Mouse (Mus musculus) lung, postnatal 0 days (tissue): ENCODE results near the gene Mif. TPM values are rescaled to one million over a fixed set of nuclear protein-coding genes. Genes with fewer than 3 reads are reported as not detected.

Experiments
- ATAC-seq: fragments of 200-750 bp; cut with Nextera tagmentation; 2 replicates; pipeline ENCODE4 v1.8.0; 2017; ENCODE audit warnings: moderate library complexity
- DNase-seq: peaks from one replicate; pipeline ENCODE4 v3.0.0-alpha.2; 2016; ENCODE audit warnings: low spot score
- H3K27ac ChIP-seq: fragments of 300-500 bp; sonication (generic); 2 replicates; pipeline ENCODE4 v1.5.1; 2014; ENCODE audit warnings: antibody characterized with exemption, mild to moderate bottlenecking, low read length, mixed read lengths
- H3K27me3 ChIP-seq: fragments of 300-500 bp; sonication (generic); replicated peaks from 2 replicates; pipeline ENCODE4 v1.6.1; 2014; ENCODE audit warnings: low read length, mixed read lengths; ENCODE audit not compliant: insufficient read depth
- H3K36me3 ChIP-seq: fragments of 300-500 bp; sonication (generic); 2 replicates; pipeline ENCODE4 v1.6.1; 2014; ENCODE audit warnings: low read length, mixed read lengths; ENCODE audit not compliant: insufficient read depth
- H3K4me1 ChIP-seq: fragments of 300-500 bp; sonication (generic); 2 replicates; pipeline ENCODE4 v1.6.1; 2014; ENCODE audit warnings: antibody characterized with exemption, low read depth, low read length, mixed read lengths; ENCODE audit not compliant: insufficient read depth
- H3K4me2 ChIP-seq: fragments of 300-500 bp; sonication (generic); replicated peaks from 2 replicates; pipeline ENCODE4 v1.6.1; 2014; ENCODE audit warnings: low read depth, mild to moderate bottlenecking, low read length, moderate library complexity, mixed read lengths
- H3K4me3 ChIP-seq: fragments of 300-500 bp; sonication (generic); 2 replicates; pipeline ENCODE4 v1.5.1; 2014; ENCODE audit warnings: low read depth, low read length
- H3K9ac ChIP-seq: fragments of 300-500 bp; sonication (generic); replicated peaks from 2 replicates; pipeline ENCODE4 v1.6.1; 2014; ENCODE audit warnings: low read depth, mild to moderate bottlenecking
- H3K9me3 ChIP-seq: fragments of 300-500 bp; sonication (generic); 2 replicates; pipeline ENCODE4 v1.6.1; 2016; ENCODE audit warnings: low read length, mixed read lengths
- CTCF ChIP-seq: IDR thresholded peaks from 2 replicates; pipeline ENCODE4 v1.5.1; 2016; ENCODE audit warnings: antibody characterized with exemption, mild to moderate bottlenecking
- EP300 ChIP-seq: IDR thresholded peaks from 2 replicates; pipeline ENCODE4 v1.6.1; 2016; ENCODE audit warnings: antibody characterized with exemption, mild to moderate bottlenecking, control low read depth
- WGBS: fragments of 180-500 bp; shearing (Covaris S2); extraction: QIAGEN DNeasy Blood & Tissue Kit; methylation state at CpG from one replicate; pipeline ENCODE4 v1.1.7; 2014; 5-methylcytosine and 5-hydroxymethylcytosine counted together
- polyA plus RNA-seq: library from polyadenylated mRNA; unstranded; fragments of >200 nt; fragmentation: Nextera tagmentation; extraction: Ambion mirVana; gene quantifications from 2 replicates; pipeline ENCODE4 v1.2.1, GENCODE M21; 2015

The Mif gene
- polyA plus RNA-seq, 1 experiment from 2014 or later: 356 TPM

DNA sequence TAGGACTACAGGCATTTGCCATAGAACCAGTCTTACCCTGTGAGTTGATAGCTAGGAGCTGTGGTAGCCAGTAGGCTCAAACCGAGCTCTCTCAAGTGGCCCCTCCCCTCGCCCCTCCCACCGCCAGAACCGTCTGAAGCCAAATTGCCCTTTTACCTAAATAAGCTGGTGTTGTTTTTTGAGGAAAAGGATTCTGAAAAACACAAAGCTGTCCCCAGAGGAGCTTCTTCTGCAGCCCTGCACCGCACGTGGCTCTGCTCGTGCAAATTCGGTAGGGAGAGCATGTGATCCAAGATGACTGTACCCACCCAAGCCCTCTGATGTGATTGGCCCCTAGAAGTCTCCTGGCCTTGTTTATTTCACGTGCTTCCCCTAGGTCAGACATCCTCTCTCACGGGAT, 24.7 kb downstream of the Mif start:
- Histone ChIP-seq H3K4me1 (peaks cover 5% of the 10 kb centered on the region; the same call in 1 of the 2 replicates), H3K4me3 (0 out of 2 replicates have a peak overlapping the region, but pooled peaks have one; percentile 20), H3K9ac (no peak overlapping the region), H3K27ac (0 out of 2 replicates have a peak overlapping the region, but pooled peaks have one; percentile 43), H3K27me3 (no peaks in the 10 kb centered on the region), H3K9me3 (no peaks in the 10 kb centered on the region), H3K36me3 (no peaks in the 10 kb centered on the region), H3K4me2 (peak overlapping the region; percentile 66)
- ATAC-seq: peak; percentile 21; the same call in 1 of the 2 replicates
- 1% methylated on average over 10 of the region's 10 CpGs for WGBS
- DNase-seq: peak; percentile 76
- TF ChIP-seq EP300 (0 out of 2 replicates have a peak, but pooled peaks have one; percentile 20), CTCF (no peak)

DNA sequence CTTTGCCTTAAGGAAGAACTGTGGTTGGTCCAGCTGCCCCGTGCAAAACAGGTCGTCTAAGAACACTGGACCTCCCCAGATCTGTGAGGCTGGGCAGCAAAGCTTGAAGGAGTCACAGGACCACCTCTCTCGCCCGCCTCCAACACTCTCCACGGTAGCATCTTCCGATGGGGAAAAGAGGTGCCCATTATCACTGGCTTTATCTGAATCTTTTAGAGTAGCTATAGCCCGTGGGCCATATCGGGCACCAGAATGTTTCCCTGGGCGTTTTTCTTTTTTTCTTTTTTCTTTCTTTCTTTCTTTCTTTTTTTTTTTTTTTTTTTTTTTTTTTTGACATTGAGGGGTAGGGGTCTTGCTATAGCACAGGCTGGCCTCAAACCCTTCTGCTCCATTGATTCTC, 25.3 kb downstream of the Mif start:
- no peaks in the 10 kb centered on the region for H3K36me3 ChIP-seq
- peaks cover 5% of the 10 kb centered on the region; the same call in 1 of the 2 replicates for H3K4me1 ChIP-seq
- H3K9me3 ChIP-seq: no peaks in the 10 kb centered on the region
- H3K27me3 ChIP-seq: no peaks in the 10 kb centered on the region
- TF ChIP-seq EP300 (no peak), CTCF (no peak)
- H3K4me2 ChIP-seq: peak overlapping the region; percentile 66
- WGBS: 13% methylated on average over 9 of the region's 9 CpGs
- DNase-seq (no peak), ATAC-seq (no peak)
- H3K9ac ChIP-seq: peak overlapping the region; percentile 37; the same call in 1 of the 2 replicates
- peak overlapping the region; percentile 85 for H3K27ac ChIP-seq
- peak overlapping the region; percentile 45 for H3K4me3 ChIP-seq

GRCm38 (mm10) chr10:75834250-75834649, 25.8 kb downstream of the Mif start:
- WGBS: 4% methylated on average over 21 of the region's 21 CpGs
- H3K4me3 ChIP-seq: peak overlapping the region; percentile 45
- H3K36me3 ChIP-seq: no peaks in the 10 kb centered on the region
- peak overlapping the region; percentile 66 for H3K4me2 ChIP-seq
- peak overlapping the region; percentile 85 for H3K27ac ChIP-seq
- H3K4me1 ChIP-seq: peaks cover 5% of the 10 kb centered on the region; the same call in 1 of the 2 replicates
- DNase-seq: peak; percentile 89
- no peaks in the 10 kb centered on the region for H3K27me3 ChIP-seq
- peak overlapping the region; percentile 37; the same call in 1 of the 2 replicates for H3K9ac ChIP-seq
- TF ChIP-seq CTCF: no peak
- TF ChIP-seq EP300: no peak
- H3K9me3 ChIP-seq: no peaks in the 10 kb centered on the region
- ATAC-seq: peak; percentile 27

- Histone ChIP-seq H3K4me3 (peak overlapping the region; percentile 45), H3K27me3 (no peaks in the 10 kb centered on the region), H3K4me2 (peak overlapping the region; percentile 66), H3K9me3 (no peaks in the 10 kb centered on the region), H3K4me1 (peaks cover 5% of the 10 kb centered on the region; the same call in 1 of the 2 replicates), H3K36me3 (no peaks in the 10 kb centered on the region), H3K9ac (peak overlapping the region; percentile 37; the same call in 1 of the 2 replicates), H3K27ac (peak overlapping the region; percentile 85)
- no peak for TF ChIP-seq CTCF
- no peak for TF ChIP-seq EP300
- ATAC-seq (peak; percentile 12), DNase-seq (peak; percentile 30)
- WGBS: 13% methylated on average over 21 of the region's 21 CpGs
Observed at GRCm38 (mm10) chr10:75833456-75834080, 26.5 kb downstream of the Mif start.

DNA sequence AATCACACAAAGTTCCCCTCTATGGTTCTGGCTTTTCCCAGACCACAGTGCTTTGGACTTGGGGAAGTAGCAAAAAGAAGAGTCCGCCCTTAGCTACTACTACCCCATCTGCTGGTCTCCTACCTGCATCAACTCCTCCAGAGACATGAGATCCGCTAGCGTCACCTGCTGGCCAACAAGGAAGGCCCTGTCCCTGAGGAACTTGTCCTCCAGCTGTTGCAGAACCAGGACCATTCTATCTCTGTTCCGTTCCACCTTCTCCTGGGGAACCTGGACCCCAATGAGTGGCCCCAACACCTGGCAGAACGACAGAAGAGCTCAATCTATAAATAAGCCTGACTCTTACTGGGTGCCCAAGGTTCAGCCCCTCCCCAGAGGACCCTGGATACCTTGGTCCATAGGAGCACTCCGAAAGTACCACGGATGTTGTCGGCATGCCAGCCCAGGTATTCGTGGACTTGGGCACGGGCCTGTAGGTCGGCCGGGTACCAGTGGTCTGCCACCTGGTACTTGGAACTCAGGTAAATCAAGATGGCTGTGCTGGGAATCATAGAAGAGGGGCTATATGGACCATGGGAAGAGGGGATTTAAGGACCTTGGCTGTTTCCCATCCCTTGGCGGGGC, 27.7 kb downstream of the Mif start:
- ATAC-seq: no peak
- Histone ChIP-seq H3K4me1 (0 out of 2 replicates have a peak, but pooled peaks cover 5% of the 10 kb centered on the region), H3K4me2 (no peak overlapping the region), H3K9me3 (no peaks in the 10 kb centered on the region), H3K9ac (no peak overlapping the region), H3K27me3 (no peaks in the 10 kb centered on the region), H3K4me3 (no peak overlapping the region), H3K36me3 (no peaks in the 10 kb centered on the region), H3K27ac (no peak overlapping the region)
- WGBS: 61% methylated on average over 13 of the region's 13 CpGs
- TF ChIP-seq CTCF: peak; percentile 92
- TF ChIP-seq EP300: no peak
- DNase-seq: peak; percentile 90

- no peak overlapping the region for H3K9ac ChIP-seq
- H3K4me3 ChIP-seq: no peak overlapping the region
- H3K27ac ChIP-seq: no peak overlapping the region
- WGBS: 77% methylated on average over 2 of the region's 2 CpGs
- no peaks in the 10 kb centered on the region for H3K27me3 ChIP-seq
- no peaks in the 10 kb centered on the region for H3K9me3 ChIP-seq
- ATAC-seq: no peak
- H3K4me1 ChIP-seq: no peaks in the 10 kb centered on the region
- DNase-seq: no peak
- TF ChIP-seq CTCF (no peak), EP300 (no peak)
- no peak overlapping the region for H3K4me2 ChIP-seq
- H3K36me3 ChIP-seq: no peaks in the 10 kb centered on the region
Observed at GRCm38 (mm10) chr10:75830275-75830670, 29.8 kb downstream of the Mif start.
